Mouse (Mus musculus) gonadal fat pad, adult 2 months (tissue): ENCODE results near the gene Smpd1. TPM values are rescaled to one million over a fixed set of nuclear protein-coding genes. Genes with fewer than 3 reads are reported as not detected.

Source experiments
- DNase-seq: peaks from one replicate; pipeline ENCODE4 v3.0.0-alpha.2; 2012; ENCODE audit warnings: low read depth
- polyA plus RNA-seq: library from polyadenylated mRNA; depleted of rRNA; stranded (reverse); fragments of >200 nt; gene quantifications from 2 replicates; pipeline ENCODE4 v1.2.3, GENCODE M21; 2012; rRNA removed

Smpd1 gene
- 70.7 and 84.7 TPM in 2 replicates for polyA plus RNA-seq

GRCm38 (mm10) chr7:105554212-105554942, at the start of gene Smpd1:
Gene Smpd1 (plus strand): TSS chr7:105554360.
- DNase-seq, result no peak

GRCm38 (mm10) chr7:105507257-105507656, 46.9 kb upstream of the Smpd1 start:
- DNase-seq, result no peak

GRCm38 (mm10) chr7:105510143-105510542, 44.0 kb upstream of the Smpd1 start:
- DNase-seq, result no peak

- DNase-seq, result no peak
Observed at GRCm38 (mm10) chr7:105513845-105514291, 40.3 kb upstream of the Smpd1 start.

- DNase-seq, result no peak
Observed at GRCm38 (mm10) chr7:105514561-105514960, 39.6 kb upstream of the Smpd1 start.

- DNase-seq, result no peak
Observed at GRCm38 (mm10) chr7:105515178-105515577, 39.0 kb upstream of the Smpd1 start.

GRCm38 (mm10) chr7:105516669-105517360, 37.3 kb upstream of the Smpd1 start:
- no peak for DNase-seq

- DNase-seq, result no peak
Observed at GRCm38 (mm10) chr7:105519336-105519735, 34.8 kb upstream of the Smpd1 start.

GRCm38 (mm10) chr7:105519771-105520170, 34.4 kb upstream of the Smpd1 start:
- DNase-seq, result no peak

- no peak for DNase-seq
Observed at GRCm38 (mm10) chr7:105520201-105520600, 34.0 kb upstream of the Smpd1 start.

- no peak for DNase-seq
Observed at GRCm38 (mm10) chr7:105524222-105524621, 29.9 kb upstream of the Smpd1 start.

- DNase-seq, result no peak
Observed at GRCm38 (mm10) chr7:105527306-105527937, 26.7 kb upstream of the Smpd1 start.

GRCm38 (mm10) chr7:105528094-105528493, 26.1 kb upstream of the Smpd1 start:
- no peak for DNase-seq

GRCm38 (mm10) chr7:105534162-105534561, 20.0 kb upstream of the Smpd1 start:
- no peak for DNase-seq

GRCm38 (mm10) chr7:105545986-105546385, 8.2 kb upstream of the Smpd1 start:
- no peak for DNase-seq

- no peak for DNase-seq
Observed at GRCm38 (mm10) chr7:105547970-105548369, 6.2 kb upstream of the Smpd1 start.

GRCm38 (mm10) chr7:105549035-105549434, 5.1 kb upstream of the Smpd1 start:
- DNase-seq, result no peak

- DNase-seq, result no peak
Observed at GRCm38 (mm10) chr7:105553456-105554211, 526 bp upstream of the Smpd1 start.

- no peak for DNase-seq
Observed at GRCm38 (mm10) chr7:105555571-105555970, 1.4 kb downstream of the Smpd1 start.

GRCm38 (mm10) chr7:105556406-105556805, 2.2 kb downstream of the Smpd1 start:
- no peak for DNase-seq

GRCm38 (mm10) chr7:105557671-105558070, 3.5 kb downstream of the Smpd1 start:
- DNase-seq, result no peak

GRCm38 (mm10) chr7:105559016-105559415, 4.9 kb downstream of the Smpd1 start:
- DNase-seq, result no peak
